Mouse (Mus musculus): ENCODE data around the gene Cdca3.
"Not testable (repeated sequence)": the region's sequence is repeated elsewhere in the genome, so short reads cannot be mapped to it uniquely, and the experiment has no call there.

Gene Cdca3

GRCm38 (mm10) chr6:124809052-124809774 lies 20.1 kb upstream of the Cdca3 start:
- DNase-seq (ENCODE audit: low spot score in 2 of 2): peak; percentile 78 to 85

- no peak for DNase-seq (ENCODE audit: low spot score in 2 of 2)
Observed at GRCm38 (mm10) chr6:124809775-124810538, 19.4 kb upstream of the Cdca3 start.

GRCm38 (mm10) chr6:124810566-124811402 lies 18.6 kb upstream of the Cdca3 start:
- not testable (repeated sequence) for DNase-seq (ENCODE audit: low spot score in 2 of 2)

- no peak for DNase-seq (ENCODE audit: low spot score in 2 of 2)
Observed at GRCm38 (mm10) chr6:124811403-124811665, 18.0 kb upstream of the Cdca3 start.

GRCm38 (mm10) chr6:124811701-124812560 lies 17.4 kb upstream of the Cdca3 start:
- DNase-seq (ENCODE audit: low spot score in 2 of 2): no peak

GRCm38 (mm10) chr6:124812848-124813247 lies 16.5 kb upstream of the Cdca3 start:
- DNase-seq (ENCODE audit: low spot score in 2 of 2): no peak

- DNase-seq (ENCODE audit: low spot score in 2 of 2): peak; percentile 37 to 63
Observed at GRCm38 (mm10) chr6:124813496-124813895, 15.9 kb upstream of the Cdca3 start.

GRCm38 (mm10) chr6:124813933-124814332 lies 15.4 kb upstream of the Cdca3 start, which contains the start of gene Tpi1:
Gene Tpi1 (minus strand): TSS chr6:124814296.
- peak; percentile 91 to 93 for DNase-seq (ENCODE audit: low spot score in 2 of 2)

GRCm38 (mm10) chr6:124814448-124814847 lies 14.9 kb upstream of the Cdca3 start:
- DNase-seq (ENCODE audit: low spot score in 2 of 2): no peak

GRCm38 (mm10) chr6:124814858-124815774 lies 14.2 kb upstream of the Cdca3 start:
- DNase-seq (ENCODE audit: low spot score in 2 of 2): no peak

- DNase-seq (ENCODE audit: low spot score in 2 of 2): no peak
Observed at GRCm38 (mm10) chr6:124816611-124817010, 12.7 kb upstream of the Cdca3 start.

GRCm38 (mm10) chr6:124817125-124817524 lies 12.2 kb upstream of the Cdca3 start:
- DNase-seq (ENCODE audit: low spot score in 2 of 2): no peak

GRCm38 (mm10) chr6:124817563-124817962 lies 11.8 kb upstream of the Cdca3 start:
- DNase-seq (ENCODE audit: low spot score in 2 of 2): no peak

- DNase-seq (ENCODE audit: low spot score in 2 of 2): no peak
Observed at GRCm38 (mm10) chr6:124817971-124818370, 11.4 kb upstream of the Cdca3 start.

- DNase-seq (ENCODE audit: low spot score in 2 of 2): no peak
Observed at GRCm38 (mm10) chr6:124820891-124821290, 8.5 kb upstream of the Cdca3 start.

- no peak for DNase-seq (ENCODE audit: low spot score in 2 of 2)
Observed at GRCm38 (mm10) chr6:124822049-124822448, 7.3 kb upstream of the Cdca3 start.

- DNase-seq (ENCODE audit: low spot score in 2 of 2): peak; percentile 46 to 71
Observed at GRCm38 (mm10) chr6:124828101-124828592, 1.2 kb upstream of the Cdca3 start.

- peak; percentile 86 to 91 for DNase-seq (ENCODE audit: low spot score in 2 of 2)
Observed at GRCm38 (mm10) chr6:124829799-124830700, 703 bp downstream of the Cdca3 start.

- DNase-seq (ENCODE audit: low spot score in 2 of 2): not testable (repeated sequence)
Observed at GRCm38 (mm10) chr6:124831199-124831598, 1.9 kb downstream of the Cdca3 start.
